Mouse (Mus musculus) c-Kit-positive CD71-positive TER-119-positive erythroid progenitor cells, embryonic 14.5 days (primary cell): ENCODE measurements at regions not wholly inside any gene's neighbourhood (a gene's known extent, or its start where the extent isn't known, plus 50 kb on each side); places are given as distances from the start of the nearest gene placed in this dataset.
"Not testable (repeated sequence)": the region's sequence is repeated elsewhere in the genome, so short reads cannot be mapped to it uniquely, and the experiment has no call there.

Source experiments
- DNase-seq: peaks from one replicate; pipeline ENCODE4 v3.0.0-alpha.2; 2013; ENCODE audit warnings: low spot score

- not testable (repeated sequence) for DNase-seq
These were observed 63.2 kb downstream of the Hlx start for GRCm38 (mm10) chr1:184669173-184669572.

- no peak for DNase-seq
These were observed 64.0 kb downstream of the Hlx start for GRCm38 (mm10) chr1:184668428-184668827.

- no peak for DNase-seq
These were observed 64.4 kb downstream of the Hlx start for GRCm38 (mm10) chr1:184668022-184668421.

GRCm38 (mm10) chr1:184665243-184665642 lies 67.2 kb downstream of the Hlx start:
- no peak for DNase-seq

- no peak for DNase-seq
These were observed 68.4 kb downstream of the Hlx start for GRCm38 (mm10) chr1:184664098-184664375.

- no peak for DNase-seq
These were observed 68.9 kb downstream of the Hlx start for GRCm38 (mm10) chr1:184663300-184664097.

GRCm38 (mm10) chr1:184650541-184651105 lies 81.8 kb downstream of the Hlx start:
- DNase-seq: no peak

GRCm38 (mm10) chr1:184647920-184648540 lies 84.4 kb downstream of the Hlx start:
- DNase-seq: peak; percentile 60

- DNase-seq: peak; percentile 84
These were observed 87.4 kb downstream of the Hlx start for GRCm38 (mm10) chr1:184644767-184645598.

GRCm38 (mm10) chr1:184630695-184631475 lies 101.5 kb downstream of the Hlx start:
- DNase-seq: no peak

- peak; percentile 61 for DNase-seq
These were observed 103.2 kb downstream of the Hlx start for GRCm38 (mm10) chr1:184629194-184629593.

GRCm38 (mm10) chr1:184628566-184629168 lies 103.8 kb downstream of the Hlx start:
- no peak for DNase-seq

GRCm38 (mm10) chr1:184622462-184622861 lies 110.0 kb downstream of the Hlx start:
- no peak for DNase-seq

GRCm38 (mm10) chr1:184621950-184622349 lies 110.5 kb downstream of the Hlx start:
- no peak for DNase-seq

GRCm38 (mm10) chr1:184617853-184618454 lies 114.5 kb downstream of the Hlx start:
- DNase-seq: no peak

GRCm38 (mm10) chr1:184615991-184616390 lies 116.4 kb downstream of the Hlx start:
- DNase-seq: no peak

- no peak for DNase-seq
These were observed 117.6 kb downstream of the Hlx start for GRCm38 (mm10) chr1:184614699-184615415.

- no peak for DNase-seq
These were observed 119.5 kb downstream of the Hlx start for GRCm38 (mm10) chr1:184612880-184613279.

- DNase-seq: no peak
These were observed 123.5 kb downstream of the Hlx start for GRCm38 (mm10) chr1:184608938-184609337.

- no peak for DNase-seq
These were observed 124.1 kb downstream of the Hlx start for GRCm38 (mm10) chr1:184608338-184608737.
